Mouse (Mus musculus): Measurements from ENCODE around the gene Rnf128. TPM values are rescaled to one million over a fixed set of nuclear protein-coding genes. Genes with fewer than 3 reads are reported as not detected.

Rnf128 gene
- 9.7 and 11.6 TPM in 2 replicates for polyA plus RNA-seq (2021; fragmentation: Nextera tagmentation)
- long read RNA-seq, experiment 1, transcript Rnf128-201 (7 exons, 2,750 nt): major isoform, 71 of 77 reads
- long read RNA-seq, experiment 1, partial matches to known transcripts: 0 of 77 reads
- long read RNA-seq, experiment 1, other reads (novel, unspliced or antisense): 6 of 77 reads
- long read RNA-seq, experiment 2, transcript Rnf128-201 (7 exons, 2,750 nt): major isoform, 21 of 27 reads
- long read RNA-seq, experiment 2, partial matches to known transcripts: 3 of 27 reads
- long read RNA-seq, experiment 2, other reads (novel, unspliced or antisense): 3 of 27 reads

GRCm38 (mm10) chrX:139562925-139563461 lies at the start of gene Rnf128:
Gene Rnf128, plus strand, starts transcription at chrX:139563316.

GRCm38 (mm10) chrX:139684775-139685695 lies 121.9 kb downstream of the Rnf128 start, which contains the start of gene Tbc1d8b:
Gene Tbc1d8b, plus strand, starts transcription at chrX:139684996.

GRCm38 (mm10) chrX:139714381-139714780 lies 151.3 kb downstream of the Rnf128 start, which contains the start of gene Gm15013:
Gene Gm15013, minus strand, starts transcription at chrX:139714481.

Other genes starting within 250 kb of the Rnf128 start
- gene Trap1a, start 229.6 kb upstream of the Rnf128 start, polyA plus RNA-seq (2021; fragmentation: Nextera tagmentation): not detected in 2 replicates
- gene D330045A20Rik, start 82.9 kb upstream of the Rnf128 start, polyA plus RNA-seq (2021; fragmentation: Nextera tagmentation): 0.20 and 0.47 TPM in 2 replicates
- 0.34 and 0.42 TPM in 2 replicates for gene Tbc1d8b, start 121.7 kb downstream of the Rnf128 start, polyA plus RNA-seq (2021; fragmentation: Nextera tagmentation)
- not detected in 2 replicates for gene Gm15013, start 151.2 kb downstream of the Rnf128 start, polyA plus RNA-seq (2021; fragmentation: Nextera tagmentation)
- not detected in 2 replicates for gene Ripply1, start 219.0 kb downstream of the Rnf128 start, polyA plus RNA-seq (2021; fragmentation: Nextera tagmentation)
- 0.06 and 0.12 TPM in 2 replicates for gene Cldn2, start 237.5 kb downstream of the Rnf128 start, polyA plus RNA-seq (2021; fragmentation: Nextera tagmentation)